Mouse (Mus musculus) lung, adult 18-20 months (tissue): ENCODE measurements around the gene Prl2c3.
"Not testable (repeated sequence)": the region's sequence is repeated elsewhere in the genome, so short reads cannot be mapped to it uniquely, and the experiment has no call there.

Experiments used
- DNase-seq, 2 experiments: peaks; one replicate each; pipeline ENCODE4 v3.0.0; 2022; ENCODE audit warnings: mixed read lengths in 2 of 2

Prl2c3 gene

DNA sequence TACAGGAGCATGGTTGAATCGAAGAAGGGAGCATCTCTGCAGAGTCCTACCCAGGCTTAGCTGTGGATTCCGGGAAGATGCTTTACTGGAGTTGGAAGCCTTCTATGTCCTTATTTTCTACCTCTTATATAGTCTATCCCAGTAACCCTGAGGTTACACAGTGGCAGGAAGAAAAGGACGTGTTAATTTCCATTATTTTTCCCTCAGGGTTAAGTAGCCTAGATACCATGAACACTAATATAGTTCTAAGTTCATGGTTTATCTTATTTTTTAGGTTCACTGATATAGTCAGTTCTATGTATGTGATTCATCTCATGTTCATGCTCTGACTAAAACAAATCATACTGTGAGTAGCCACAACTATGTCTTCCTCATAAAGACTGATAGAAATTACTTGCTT is at the start of gene Prl2c3:
Gene Prl2c3, minus strand, starts transcription at position 101 of the 400 bp plus-strand sequence.
- not testable (repeated sequence) for DNase-seq

DNA sequence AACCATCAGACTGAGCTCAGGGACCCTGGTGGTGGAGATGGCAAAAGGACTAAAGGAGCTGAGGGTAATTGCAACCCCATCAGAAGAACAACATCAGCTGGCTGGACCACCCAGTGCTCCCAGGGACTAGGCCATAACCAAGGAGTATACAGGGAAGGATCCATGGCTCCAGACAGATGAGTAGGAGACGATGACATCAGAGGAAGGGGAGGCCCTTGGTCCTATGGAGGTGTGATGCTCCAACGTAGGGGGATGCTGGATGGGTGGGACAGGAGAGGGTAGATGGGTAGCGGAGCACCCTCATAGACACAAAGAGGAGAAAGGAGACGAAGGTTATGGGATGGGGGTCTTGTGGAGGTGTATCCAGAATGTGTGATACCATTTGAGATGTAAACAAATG is 48.4 kb upstream of the Prl2c3 start:
- not testable (repeated sequence) for DNase-seq

DNA sequence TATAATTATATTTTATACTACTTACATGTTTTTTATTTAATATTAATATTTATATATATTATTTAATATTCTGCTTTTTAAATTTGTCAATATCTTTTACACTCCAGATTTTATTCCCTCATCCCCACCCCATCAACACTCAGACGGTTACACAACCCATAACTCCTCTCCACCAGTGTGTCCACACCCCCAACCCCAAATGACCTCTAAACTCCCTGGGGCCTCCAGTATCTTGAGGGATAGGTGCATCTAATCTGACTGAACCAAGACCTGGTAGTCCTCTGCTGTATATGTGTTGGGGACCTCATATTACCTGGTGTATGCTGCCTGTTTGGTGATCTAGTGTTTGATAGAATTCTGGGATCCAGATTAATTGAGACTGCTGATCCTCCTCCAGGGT is 44.8 kb upstream of the Prl2c3 start:
- not testable (repeated sequence) for DNase-seq

DNA sequence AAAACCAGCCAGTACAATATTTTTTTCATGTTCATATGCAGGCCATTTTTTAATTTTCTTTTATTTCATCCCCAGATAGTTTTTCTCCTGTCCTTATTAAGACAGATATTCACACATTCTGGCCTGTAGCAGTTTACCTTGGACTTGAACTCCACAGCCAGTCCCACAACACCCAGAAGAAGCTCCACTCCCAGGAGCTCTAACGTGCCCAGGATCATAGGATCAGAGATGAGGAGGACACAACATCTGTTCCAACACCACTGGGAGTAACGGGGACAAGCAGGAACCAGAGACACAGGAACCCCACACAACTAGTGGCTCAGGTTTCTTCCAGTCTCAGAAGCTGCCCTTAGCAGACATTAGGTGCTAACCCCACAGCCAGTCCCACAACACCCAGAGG is 37.7 kb upstream of the Prl2c3 start:
- not testable (repeated sequence) for DNase-seq

DNA sequence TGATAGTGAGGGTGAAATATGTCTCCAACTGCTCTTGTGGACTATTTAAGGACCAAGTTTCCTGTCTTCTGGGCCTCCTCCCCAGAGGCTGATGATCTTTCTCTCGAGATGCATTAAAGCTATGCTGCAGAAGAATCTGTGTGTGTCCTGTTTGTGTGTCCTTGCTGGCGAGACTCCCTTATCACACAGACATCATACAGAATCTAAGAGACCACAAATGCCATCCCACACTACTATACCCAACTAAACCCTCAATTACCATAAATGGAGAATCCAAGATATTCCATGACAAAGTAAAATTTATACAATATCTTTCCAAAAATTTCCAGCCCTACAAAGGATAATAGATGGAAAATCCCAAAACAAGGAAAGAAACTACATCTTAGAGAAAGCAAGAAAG is 31.9 kb upstream of the Prl2c3 start:
- no peak for DNase-seq

DNA sequence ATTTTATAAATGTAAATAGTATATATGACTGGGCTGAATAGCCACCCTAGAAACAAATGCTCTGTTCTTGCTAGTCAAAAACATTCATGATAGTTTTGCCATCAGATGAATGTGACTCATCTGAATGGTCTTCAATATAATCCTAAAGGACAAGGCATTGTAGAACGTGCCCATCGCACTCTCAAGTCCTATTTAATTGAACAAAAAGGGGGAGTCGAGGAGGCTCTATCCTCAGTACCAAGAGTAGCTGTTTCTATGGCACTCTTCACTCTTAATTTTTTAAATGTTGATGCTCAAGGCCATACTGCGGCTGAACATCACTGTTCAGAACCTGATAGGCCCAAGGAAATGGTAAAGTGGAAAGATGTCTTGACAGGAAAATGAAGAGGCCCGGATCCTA is 29.2 kb upstream of the Prl2c3 start:
- no peak for DNase-seq

DNA sequence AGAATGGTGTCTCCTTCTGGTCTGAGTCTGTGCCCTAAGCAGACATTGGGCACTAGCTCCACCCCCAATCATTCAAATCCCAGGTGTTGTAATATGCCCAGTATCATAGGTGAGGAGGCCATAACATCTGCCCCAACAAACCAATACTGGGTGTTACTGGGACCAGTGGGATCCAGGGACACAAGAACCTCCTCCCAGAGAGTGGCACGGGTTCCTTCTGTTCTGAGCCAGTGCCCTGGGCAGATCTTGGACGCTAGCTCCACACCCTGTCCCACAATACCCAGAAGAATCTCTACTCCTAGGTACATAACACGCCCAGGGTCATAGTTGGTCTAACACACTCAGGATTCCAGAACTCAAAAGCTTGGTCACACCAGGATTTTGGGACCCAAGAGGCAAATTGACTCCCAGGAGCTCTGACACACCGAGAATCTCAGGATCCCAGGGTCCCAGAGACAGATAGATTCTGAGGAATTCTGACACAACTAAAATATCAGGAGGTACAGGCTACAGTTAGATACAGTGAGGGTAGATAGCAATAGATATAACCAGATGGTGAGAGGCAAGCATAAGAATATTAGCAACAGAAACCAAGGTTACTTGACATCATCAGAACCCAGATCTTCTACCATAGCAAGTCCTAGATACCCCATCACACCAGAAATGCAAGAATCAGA is 24.8 kb upstream of the Prl2c3 start:
- DNase-seq, result not testable (repeated sequence)

DNA sequence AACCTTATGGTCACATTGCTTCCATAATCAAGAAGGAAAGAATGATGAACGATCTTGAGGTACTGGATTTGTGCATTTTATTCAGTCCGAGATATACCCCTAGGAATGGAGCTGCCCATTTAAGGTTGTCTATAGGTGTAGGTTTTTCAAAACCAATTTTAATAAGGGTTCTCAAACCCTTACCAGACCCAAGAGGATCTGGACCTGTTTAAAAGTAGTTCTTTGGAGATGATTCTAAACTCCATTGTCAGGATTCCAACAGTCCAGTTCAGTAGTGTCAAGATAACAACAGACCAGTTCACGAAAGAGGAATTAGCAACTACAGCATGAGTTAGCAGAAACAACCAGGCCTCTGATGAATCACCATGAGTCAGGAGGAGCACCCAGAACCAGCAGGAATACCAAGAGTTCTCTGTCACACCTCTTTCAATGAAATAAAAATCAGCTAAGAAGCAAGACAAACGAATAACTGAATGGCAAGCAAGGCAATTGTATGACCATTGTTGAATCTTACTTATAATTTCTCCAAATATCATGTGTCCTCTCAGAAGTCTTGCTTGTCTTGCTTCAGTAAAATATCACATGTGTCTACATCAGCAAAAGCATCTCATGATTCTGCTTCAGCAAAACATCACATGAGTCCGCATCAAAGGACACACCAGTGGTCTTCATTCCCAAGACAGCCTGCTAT is 14.0 kb upstream of the Prl2c3 start:
- not testable (repeated sequence) for DNase-seq

DNA sequence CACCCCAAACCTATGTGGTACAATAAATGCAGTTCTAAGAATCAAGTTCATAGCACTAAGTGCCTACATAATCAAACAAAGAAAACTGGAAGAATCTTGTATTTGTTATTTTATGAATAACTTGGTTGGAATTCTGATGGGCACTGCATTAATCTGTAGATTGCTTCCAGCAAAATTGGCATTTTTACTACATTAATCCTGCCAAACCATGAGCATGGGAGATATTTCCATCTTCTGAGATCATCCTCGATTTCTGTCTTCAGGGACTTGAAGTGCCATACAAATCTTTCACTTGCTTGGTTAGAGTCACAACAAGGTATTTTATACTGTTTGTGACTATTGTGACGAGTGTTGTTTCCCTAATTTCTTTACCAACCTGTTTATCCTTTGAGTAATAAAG is 9.7 kb upstream of the Prl2c3 start:
- no peak for DNase-seq

DNA sequence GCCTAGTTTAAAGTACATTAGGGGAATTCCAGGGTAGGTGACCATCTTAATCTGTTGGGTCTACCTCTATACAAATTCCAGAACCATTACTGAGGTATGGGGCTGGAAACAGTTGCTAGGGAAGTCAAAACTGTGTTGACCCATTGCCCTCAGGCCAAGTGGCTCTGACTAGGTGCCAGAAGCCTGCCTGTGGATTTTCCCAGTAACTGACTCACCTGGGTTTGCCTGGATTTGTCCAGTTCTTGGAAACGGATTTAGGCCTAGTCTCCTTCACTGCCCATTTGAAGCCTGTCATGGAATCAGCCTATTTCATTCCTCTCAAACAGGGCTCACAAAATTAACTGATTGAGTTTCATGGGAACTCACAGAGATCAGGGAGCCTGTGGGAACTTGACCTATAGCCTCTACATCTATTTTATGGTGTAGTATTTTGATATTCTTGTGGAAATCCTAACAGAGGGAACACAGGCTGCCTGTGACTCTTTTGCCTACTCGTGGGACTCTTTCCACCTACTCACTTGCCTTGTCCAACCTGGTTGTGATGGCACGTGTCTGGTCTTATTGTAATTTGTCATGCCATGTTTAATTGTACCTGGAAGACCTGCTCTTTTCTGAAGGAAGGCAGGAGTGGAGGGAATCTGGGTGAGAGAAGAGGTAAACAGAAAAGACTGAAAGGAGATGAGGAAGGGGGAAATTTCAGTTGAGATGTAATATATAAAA is 9.1 kb upstream of the Prl2c3 start:
- not testable (repeated sequence) for DNase-seq

DNA sequence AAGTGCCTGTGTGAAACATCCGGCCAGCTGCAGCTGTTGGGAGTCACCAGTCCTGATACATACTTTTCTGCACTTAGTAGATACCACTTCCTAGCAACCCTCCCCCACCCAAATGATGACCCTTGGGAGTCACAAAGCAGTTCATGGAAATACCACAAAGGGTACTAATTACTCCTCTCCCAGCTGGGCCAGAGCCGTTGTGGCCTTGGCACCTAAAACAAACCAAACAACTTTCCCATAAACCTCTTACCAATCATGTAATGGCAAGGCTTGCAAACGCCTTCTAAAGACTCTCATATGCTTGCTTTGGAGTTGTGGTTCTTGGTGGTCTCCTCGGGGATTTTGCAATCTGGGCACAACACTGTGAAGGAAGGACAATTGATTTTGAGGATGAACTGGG is 6.6 kb upstream of the Prl2c3 start:
- not testable (repeated sequence) for DNase-seq

DNA sequence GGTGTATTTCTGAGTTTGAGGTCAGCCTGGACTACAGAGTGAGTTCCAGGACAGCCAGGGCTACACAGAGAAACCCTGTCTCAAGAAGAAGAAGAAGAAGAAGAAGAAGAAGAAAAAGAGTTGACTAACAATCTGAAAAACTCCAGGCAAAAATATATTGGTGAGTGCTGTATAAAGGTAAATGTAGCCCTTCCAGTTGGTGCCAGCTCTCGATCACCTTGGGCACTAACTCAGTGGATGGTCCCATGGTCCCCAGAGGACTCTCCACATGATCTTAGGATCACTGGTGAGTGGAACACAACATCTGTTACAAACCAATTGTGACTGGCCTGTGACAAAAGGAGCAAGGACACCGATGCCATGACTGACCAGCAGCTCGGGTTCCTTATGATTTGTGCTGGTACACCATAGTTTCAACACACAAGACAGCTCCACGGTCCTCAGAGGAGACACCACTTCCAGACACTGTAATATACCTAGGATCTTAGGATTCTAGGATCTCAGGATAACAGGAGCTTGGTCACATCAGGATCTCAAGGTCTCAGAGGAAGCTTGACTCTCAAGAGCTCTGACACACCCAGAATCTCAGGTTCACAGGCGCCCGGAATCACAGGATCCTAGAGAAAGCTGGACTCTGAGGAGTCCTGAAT is 30.3 kb downstream of the Prl2c3 start:
- DNase-seq, result not testable (repeated sequence)
